ENCODE assay signal across 4 mouse cellular contexts in the genomic region with DNA sequence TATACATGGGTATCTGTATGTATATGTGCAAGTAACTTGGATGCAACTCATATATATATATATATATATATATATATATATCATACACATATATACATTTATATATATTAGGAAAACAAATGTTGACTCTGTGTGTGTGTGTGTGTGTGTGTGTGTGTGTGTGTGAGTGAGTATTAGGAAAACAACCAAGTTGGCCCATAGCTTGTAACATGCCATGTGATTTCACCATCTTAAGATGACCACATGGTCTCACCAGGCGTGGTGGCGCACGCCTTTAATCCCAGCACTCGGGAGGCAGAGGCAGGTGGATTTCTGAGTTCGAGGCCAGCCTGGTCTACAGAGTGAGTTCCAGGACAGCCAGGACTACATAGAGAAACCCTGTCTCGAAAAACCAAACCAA. TPM values are rescaled to one million over a fixed set of nuclear protein-coding genes. Genes with fewer than 3 reads are reported as not detected.
"Had no signal": no experiment of that assay in that cellular context is flagged by ENCODE, and none has a peak within 500 bp of the region (broad histone marks: within the 10 kb centered on the region; RNA-seq: fewer than 3 reads in every experiment).

No protein-coding gene starts in this region.

RNA-seq across cellular contexts. Expression of gene Fut2, which starts 4.5 kb away (rescaled TPM):
- total RNA-seq: common myeloid progenitor, adult 5-6 weeks; forebrain, postnatal 0 days; gastrocnemius, postnatal 4 days had no signal

RNA-seq across cellular contexts. Expression of gene Ntn5, which starts 22.1 kb away (rescaled TPM):
- total RNA-seq: common myeloid progenitor, adult 5-6 weeks; heart, adult 18-20 months had no signal

RNA-seq across cellular contexts. Expression of gene Sec1, which starts 32.5 kb away (rescaled TPM):
- total RNA-seq: common myeloid progenitor, adult 5-6 weeks had no signal

RNA-seq across cellular contexts. Expression of gene Rasip1, which starts 34.4 kb away (rescaled TPM):
- total RNA-seq: common myeloid progenitor, adult 5-6 weeks had no signal
